In the genomic region with DNA sequence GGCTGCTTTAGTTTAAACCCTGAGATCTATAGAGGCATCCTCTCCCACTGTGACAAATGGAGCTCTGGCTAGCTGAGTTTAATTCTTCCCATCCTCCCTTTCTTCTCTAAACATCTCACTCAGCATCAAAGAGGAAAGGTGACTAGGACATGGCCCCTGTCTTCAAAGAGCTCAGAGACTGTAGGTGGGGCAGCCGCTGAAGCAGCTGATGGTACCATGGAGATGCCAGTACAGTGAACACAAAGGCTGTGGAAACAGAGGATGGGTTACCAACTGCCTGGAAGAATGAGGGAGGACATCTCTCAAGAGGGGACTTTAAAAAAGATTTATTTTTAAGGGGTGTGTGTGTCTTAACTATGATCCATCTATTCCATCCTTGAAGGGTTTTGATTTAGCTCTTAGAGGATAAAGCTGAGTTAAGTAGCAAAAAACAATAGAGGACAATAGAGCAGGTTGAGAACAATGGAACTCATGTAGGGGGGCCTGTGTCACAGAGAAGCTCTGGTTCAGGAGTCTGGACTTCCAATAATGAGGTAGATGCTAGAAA, we compare ENCODE assay signal across 29 mouse cellular contexts. TPM values are rescaled to one million over a fixed set of nuclear protein-coding genes. Genes with fewer than 3 reads are reported as not detected.
DNase-seq lines count a peak whose midpoint lies in the region; ATAC-seq and TF ChIP-seq lines count a peak whose summit lies in the region.
"Had no signal": no experiment of that assay in that cellular context is flagged by ENCODE, and none has a peak within 500 bp of the region (broad histone marks: within the 10 kb centered on the region; RNA-seq: fewer than 3 reads in every experiment).

No protein-coding gene starts in this region.

- DNase-seq in forebrain, embryonic 14.5 days (ENCODE audit: low spot score): no peak
- DNase-seq in brain, adult 2 months (ENCODE audit: low read depth, low spot score): peak; percentile 24
- no peak for DNase-seq in c-Kit-positive CD71-positive TER-119-positive erythroid progenitor cells, embryonic 14.5 days (ENCODE audit: low spot score)
- no peak for DNase-seq in layer of hippocampus, adult 2 months (ENCODE audit: low spot score in 2 of 2)
- DNase-seq: adrenal gland, adult 8-10 months; adrenal gland, postnatal 14 days; adrenal gland, postnatal 36 days; B cell, adult 2 months; cerebellum, adult 11 months; cerebellum, adult 18-20 months; cerebellum, adult 8-10 months; cerebellum, adult 9-11 months; cerebellum, postnatal 14 days; cerebellum, postnatal 36 days; embryo, embryonic 11 days had no signal

- H3K27me3 ChIP-seq in forebrain, embryonic 14.5 days (replicated peaks; ENCODE audit: control insufficient read depth, insufficient read depth, low read length): no peaks in the 10 kb centered on the region
- no peaks in the 10 kb centered on the region for H3K27me3 ChIP-seq in forebrain, embryonic 15.5 days
- no peaks in the 10 kb centered on the region for H3K27me3 ChIP-seq in midbrain, embryonic 15.5 days (replicated peaks)
- no peaks in the 10 kb centered on the region for H3K27me3 ChIP-seq in midbrain, embryonic 13.5 days
- H3K27me3 ChIP-seq: CH12.LX; embryonic facial prominence, embryonic 13.5 days; embryonic facial prominence, embryonic 15.5 days; forebrain, embryonic 12.5 days; Patski had no signal

- TF ChIP-seq CTCF in layer of hippocampus, adult 2 months (conservative IDR thresholded peaks at IDR 0.05): no peak

- no peak overlapping the region for H3K4me2 ChIP-seq in forebrain, embryonic 14.5 days (ENCODE audit: low read length)
- no peak overlapping the region for H3K4me2 ChIP-seq in forebrain, embryonic 15.5 days (replicated peaks)
- no peak overlapping the region for H3K4me2 ChIP-seq in midbrain, embryonic 15.5 days
- no peak overlapping the region for H3K4me2 ChIP-seq in midbrain, embryonic 13.5 days (replicated peaks)
- H3K4me2 ChIP-seq: embryonic facial prominence, embryonic 13.5 days; embryonic facial prominence, embryonic 15.5 days; forebrain, embryonic 12.5 days had no signal

- H3K4me1 ChIP-seq in forebrain, embryonic 14.5 days (ENCODE audit: control insufficient read depth, insufficient read depth, low read length): no peaks in the 10 kb centered on the region
- H3K4me1 ChIP-seq in forebrain, embryonic 15.5 days: no peaks in the 10 kb centered on the region
- no peaks in the 10 kb centered on the region for H3K4me1 ChIP-seq in midbrain, embryonic 15.5 days
- H3K4me1 ChIP-seq in midbrain, embryonic 13.5 days (replicated peaks): no peaks in the 10 kb centered on the region
- H3K4me1 ChIP-seq: embryonic facial prominence, embryonic 13.5 days; embryonic facial prominence, embryonic 15.5 days; forebrain, embryonic 12.5 days had no signal

- no peak overlapping the region for H3K4me3 ChIP-seq in forebrain, embryonic 14.5 days (ENCODE audit: low read depth, low read length)
- no peak overlapping the region for H3K4me3 ChIP-seq in forebrain, embryonic 15.5 days
- no peak overlapping the region for H3K4me3 ChIP-seq in midbrain, embryonic 15.5 days
- no peak overlapping the region for H3K4me3 ChIP-seq in midbrain, embryonic 13.5 days (replicated peaks)
- no peak overlapping the region for H3K4me3 ChIP-seq in layer of hippocampus, adult 2 months
- H3K4me3 ChIP-seq: embryonic facial prominence, embryonic 13.5 days; embryonic facial prominence, embryonic 15.5 days; erythroblast, embryonic 14.5 days; forebrain, embryonic 10.5 days; forebrain, embryonic 12.5 days had no signal

- no peaks in the 10 kb centered on the region for H3K9me3 ChIP-seq in forebrain, embryonic 14.5 days (replicated peaks; ENCODE audit: control insufficient read depth, low read length)
- no peaks in the 10 kb centered on the region for H3K9me3 ChIP-seq in forebrain, embryonic 15.5 days
- no peaks in the 10 kb centered on the region for H3K9me3 ChIP-seq in midbrain, embryonic 15.5 days
- no peaks in the 10 kb centered on the region for H3K9me3 ChIP-seq in midbrain, embryonic 13.5 days
- H3K9me3 ChIP-seq: embryonic facial prominence, embryonic 13.5 days; embryonic facial prominence, embryonic 15.5 days; forebrain, embryonic 10.5 days; forebrain, embryonic 12.5 days; G1E had no signal

- no peak overlapping the region for H3K27ac ChIP-seq in forebrain, embryonic 14.5 days (ENCODE audit: low read depth, low read length)
- no peak overlapping the region for H3K27ac ChIP-seq in forebrain, embryonic 15.5 days (replicated peaks)
- H3K27ac ChIP-seq in midbrain, embryonic 15.5 days: no peak overlapping the region
- H3K27ac ChIP-seq in midbrain, embryonic 13.5 days: no peak overlapping the region
- H3K27ac ChIP-seq in layer of hippocampus, adult 2 months: no peak overlapping the region
- H3K27ac ChIP-seq: embryonic facial prominence, embryonic 13.5 days; embryonic facial prominence, embryonic 15.5 days; forebrain, embryonic 10.5 days; forebrain, embryonic 12.5 days had no signal

- H3K36me3 ChIP-seq in forebrain, embryonic 14.5 days (ENCODE audit: control insufficient read depth, insufficient read depth, low read length): peaks cover 20% of the 10 kb centered on the region
- H3K36me3 ChIP-seq in forebrain, embryonic 15.5 days: peaks cover 8% of the 10 kb centered on the region; the same call in 1 of the 2 replicates
- peaks cover 2% of the 10 kb centered on the region; the same call in 1 of the 2 replicates for H3K36me3 ChIP-seq in midbrain, embryonic 15.5 days (replicated peaks)
- H3K36me3 ChIP-seq in midbrain, embryonic 13.5 days: peaks cover 43% of the 10 kb centered on the region

- H3K9ac ChIP-seq in forebrain, embryonic 14.5 days (ENCODE audit: low read length): no peak overlapping the region
- no peak overlapping the region for H3K9ac ChIP-seq in forebrain, embryonic 15.5 days (replicated peaks)
- no peak overlapping the region for H3K9ac ChIP-seq in midbrain, embryonic 15.5 days
- no peak overlapping the region for H3K9ac ChIP-seq in midbrain, embryonic 13.5 days (replicated peaks)
- H3K9ac ChIP-seq: embryonic facial prominence, embryonic 13.5 days; embryonic facial prominence, embryonic 15.5 days; forebrain, embryonic 12.5 days had no signal

- ATAC-seq in forebrain, embryonic 14.5 days: 0 out of 2 replicates have a peak, but pooled peaks have one; percentile 26
- ATAC-seq in forebrain, embryonic 15.5 days (replicated peaks): no peak
- peak; percentile 62; the same call in 1 of the 2 replicates for ATAC-seq in midbrain, embryonic 15.5 days (replicated peaks)
- ATAC-seq in midbrain, embryonic 13.5 days: no peak
- ATAC-seq: activated CD4-positive, CD25-positive, alpha-beta regulatory T cell, adult 4 months; CD4-positive, CD25-positive, alpha-beta regulatory T cell, adult 4 months; forebrain, embryonic 16.5 days; Patski had no signal

- WGBS in forebrain, embryonic 14.5 days: 86% methylated on average over 1 of the region's 1 CpGs
- WGBS in forebrain, embryonic 15.5 days: 78% methylated on average over 1 of the region's 1 CpGs
- whole genome bisulfite sequencing in midbrain, embryonic 15.5 days: 53% methylated on average over 1 of the region's 1 CpGs
- 82% methylated on average over 1 of the region's 1 CpGs for WGBS in midbrain, embryonic 13.5 days

RNA-seq across cellular contexts. Expression of a gene that starts 10.3 kb away (rescaled TPM):
- polyA plus RNA-seq in forebrain, embryonic 14.5 days (2014; fragmentation: Nextera tagmentation; extraction: Ambion mirVana): 73.9 and 78.0 TPM in 2 replicates
- 88.0 and 93.4 TPM in 2 replicates for polyA plus RNA-seq in forebrain, embryonic 15.5 days (2015; fragmentation: Nextera tagmentation; extraction: Ambion mirVana)
- 103 and 112 TPM in 2 replicates for polyA plus RNA-seq in midbrain, embryonic 15.5 days (2015; fragmentation: Nextera tagmentation; extraction: Ambion mirVana)
- polyA plus RNA-seq in midbrain, embryonic 13.5 days (2015; fragmentation: Nextera tagmentation; extraction: Ambion mirVana): 88.6 and 94.5 TPM in 2 replicates
- 10 to 100 TPM; 88.0 to 91.4 TPM for total RNA-seq in layer of hippocampus, adult 2 months (2021)

RNA-seq across cellular contexts. Expression of a gene that starts 13.9 kb away (rescaled TPM):
- polyA plus RNA-seq in forebrain, embryonic 14.5 days (2014; fragmentation: Nextera tagmentation; extraction: Ambion mirVana): 147 and 164 TPM in 2 replicates
- polyA plus RNA-seq in forebrain, embryonic 15.5 days (2015; fragmentation: Nextera tagmentation; extraction: Ambion mirVana): 181 and 187 TPM in 2 replicates
- 172 and 180 TPM in 2 replicates for polyA plus RNA-seq in midbrain, embryonic 15.5 days (2015; fragmentation: Nextera tagmentation; extraction: Ambion mirVana)
- 152 TPM in 2 replicates for polyA plus RNA-seq in midbrain, embryonic 13.5 days (2015; fragmentation: Nextera tagmentation; extraction: Ambion mirVana)
- 100 to 1,000 TPM; 163 to 173 TPM for total RNA-seq in layer of hippocampus, adult 2 months (2021)

RNA-seq across cellular contexts. Expression of a gene that starts 16.0 kb away (rescaled TPM):
- 243 and 265 TPM in 2 replicates for polyA plus RNA-seq in forebrain, embryonic 14.5 days (2014; fragmentation: Nextera tagmentation; extraction: Ambion mirVana)
- polyA plus RNA-seq in forebrain, embryonic 15.5 days (2015; fragmentation: Nextera tagmentation; extraction: Ambion mirVana): 214 and 222 TPM in 2 replicates
- polyA plus RNA-seq in midbrain, embryonic 15.5 days (2015; fragmentation: Nextera tagmentation; extraction: Ambion mirVana): 277 and 304 TPM in 2 replicates
- 237 and 241 TPM in 2 replicates for polyA plus RNA-seq in midbrain, embryonic 13.5 days (2015; fragmentation: Nextera tagmentation; extraction: Ambion mirVana)
- 100 to 1,000 TPM in 1 of 2 experiments, 10 to 100 TPM in 1; 99.8 to 104 TPM for total RNA-seq in layer of hippocampus, adult 2 months (2021)

RNA-seq across cellular contexts. Expression of a gene that starts 16.7 kb away (rescaled TPM):
- polyA plus RNA-seq in forebrain, embryonic 14.5 days (2014; fragmentation: Nextera tagmentation; extraction: Ambion mirVana): 16.9 and 17.6 TPM in 2 replicates
- 25.2 and 27.9 TPM in 2 replicates for polyA plus RNA-seq in forebrain, embryonic 15.5 days (2015; fragmentation: Nextera tagmentation; extraction: Ambion mirVana)
- 28.2 and 31.9 TPM in 2 replicates for polyA plus RNA-seq in midbrain, embryonic 15.5 days (2015; fragmentation: Nextera tagmentation; extraction: Ambion mirVana)
- polyA plus RNA-seq in midbrain, embryonic 13.5 days (2015; fragmentation: Nextera tagmentation; extraction: Ambion mirVana): 21.3 and 24.3 TPM in 2 replicates
- 10 to 100 TPM; 53.6 to 58.4 TPM for total RNA-seq in layer of hippocampus, adult 2 months (2021)

RNA-seq across cellular contexts. Expression of a gene that starts 20.4 kb away (rescaled TPM):
- polyA plus RNA-seq in forebrain, embryonic 14.5 days (2014; fragmentation: Nextera tagmentation; extraction: Ambion mirVana): 30.1 and 31.4 TPM in 2 replicates
- 49.5 and 49.9 TPM in 2 replicates for polyA plus RNA-seq in forebrain, embryonic 15.5 days (2015; fragmentation: Nextera tagmentation; extraction: Ambion mirVana)
- 49.9 and 50.8 TPM in 2 replicates for polyA plus RNA-seq in midbrain, embryonic 15.5 days (2015; fragmentation: Nextera tagmentation; extraction: Ambion mirVana)
- polyA plus RNA-seq in midbrain, embryonic 13.5 days (2015; fragmentation: Nextera tagmentation; extraction: Ambion mirVana): 48.1 and 49.9 TPM in 2 replicates
- 10 to 100 TPM; 15.8 to 16.8 TPM for total RNA-seq in layer of hippocampus, adult 2 months (2021)

Comparison
In these comparisons a context has a peak if more than half of its experiments do, and no peak if none do; other contexts are left out.
1. ATAC-seq: peak in forebrain, embryonic 14.5 days (single experiment) and midbrain, embryonic 15.5 days (single experiment); none in forebrain, embryonic 15.5 days (single experiment) and midbrain, embryonic 13.5 days (single experiment).